Mouse (Mus musculus): ENCODE measurements around the gene Snapc4.
"Not testable (repeated sequence)": the region's sequence is repeated elsewhere in the genome, so short reads cannot be mapped to it uniquely, and the experiment has no call there.

The Snapc4 gene

GRCm38 (mm10) chr2:26380871-26381270 is 418 bp upstream of the Snapc4 start:
- not testable (repeated sequence) for DNase-seq (ENCODE audit: low spot score in 2 of 2)

- no peak for DNase-seq (ENCODE audit: low spot score in 2 of 2)
These were observed 8.1 kb downstream of the Snapc4 start for GRCm38 (mm10) chr2:26372396-26372795.

- DNase-seq (ENCODE audit: low spot score in 2 of 2) = no peak
These were observed 11.9 kb downstream of the Snapc4 start for GRCm38 (mm10) chr2:26368572-26368971.

GRCm38 (mm10) chr2:26367911-26368310 is 12.5 kb downstream of the Snapc4 start:
- no peak for DNase-seq (ENCODE audit: low spot score in 2 of 2)

- no peak for DNase-seq (ENCODE audit: low spot score in 2 of 2)
These were observed 15.6 kb downstream of the Snapc4 start for GRCm38 (mm10) chr2:26364738-26365465.

GRCm38 (mm10) chr2:26363481-26363880 is 17.0 kb downstream of the Snapc4 start:
- no peak for DNase-seq (ENCODE audit: low spot score in 2 of 2)

GRCm38 (mm10) chr2:26362991-26363390 is 17.5 kb downstream of the Snapc4 start:
- DNase-seq (ENCODE audit: low spot score in 2 of 2) = no peak

- no peak for DNase-seq (ENCODE audit: low spot score in 2 of 2)
These were observed 19.7 kb downstream of the Snapc4 start, which contains the start of gene Card9 for GRCm38 (mm10) chr2:26360772-26361171. Card9 (minus strand) TSS chr2:26360918.

- DNase-seq (ENCODE audit: low spot score in 2 of 2) = no peak
These were observed 20.5 kb downstream of the Snapc4 start for GRCm38 (mm10) chr2:26359983-26360382.

GRCm38 (mm10) chr2:26358667-26359320 is 21.7 kb downstream of the Snapc4 start:
- DNase-seq (ENCODE audit: low spot score in 2 of 2) = no peak

GRCm38 (mm10) chr2:26357484-26357883 is 23.0 kb downstream of the Snapc4 start:
- DNase-seq (ENCODE audit: low spot score in 2 of 2) = no peak

GRCm38 (mm10) chr2:26356678-26357077 is 23.8 kb downstream of the Snapc4 start:
- DNase-seq (ENCODE audit: low spot score in 2 of 2) = no peak

- no peak for DNase-seq (ENCODE audit: low spot score in 2 of 2)
These were observed 24.2 kb downstream of the Snapc4 start for GRCm38 (mm10) chr2:26356231-26356630.

GRCm38 (mm10) chr2:26354401-26354800 is 26.1 kb downstream of the Snapc4 start:
- no peak for DNase-seq (ENCODE audit: low spot score in 2 of 2)

GRCm38 (mm10) chr2:26353066-26353980 is 27.1 kb downstream of the Snapc4 start:
- DNase-seq (ENCODE audit: low spot score in 2 of 2) = no peak

- DNase-seq (ENCODE audit: low spot score in 2 of 2) = peak in 1 of 2 experiments; percentile 11
These were observed 28.1 kb downstream of the Snapc4 start for GRCm38 (mm10) chr2:26352291-26352910.

- DNase-seq (ENCODE audit: low spot score in 2 of 2) = peak; percentile 86 to 91
These were observed 28.8 kb downstream of the Snapc4 start, which contains the start of gene Dnlz for GRCm38 (mm10) chr2:26351358-26352290. Dnlz (minus strand) TSS chr2:26352110.

- no peak for DNase-seq (ENCODE audit: low spot score in 2 of 2)
These were observed 32.2 kb downstream of the Snapc4 start for GRCm38 (mm10) chr2:26348241-26348640.

GRCm38 (mm10) chr2:26342609-26343490 is 37.6 kb downstream of the Snapc4 start:
- DNase-seq (ENCODE audit: low spot score in 2 of 2) = no peak

Data from natural killer cell, adult 2 months (primary cell).